Comparison of ENCODE assay signal across 9 mouse cellular contexts in the genomic region with DNA sequence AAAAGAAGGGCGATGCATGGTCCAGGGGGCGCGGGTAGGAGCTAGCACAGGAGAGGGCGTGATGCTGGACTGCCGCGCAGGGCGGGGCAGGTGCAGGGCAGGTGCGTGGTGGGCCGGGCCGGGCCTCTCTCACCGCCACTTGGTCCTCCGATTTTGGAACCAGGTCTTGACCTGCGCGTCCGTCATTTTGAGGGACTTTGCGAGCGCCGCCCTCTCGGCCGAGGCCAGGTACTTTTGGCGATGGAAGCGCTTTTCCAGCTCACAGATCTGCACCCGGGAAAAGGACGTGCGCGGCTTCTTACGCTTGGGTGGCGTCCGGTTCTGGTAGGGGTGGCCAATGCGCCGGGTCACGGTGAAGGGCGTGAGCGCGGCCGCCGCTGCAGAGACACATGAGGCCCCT. TPM values are rescaled to one million over a fixed set of nuclear protein-coding genes. Genes with fewer than 3 reads are reported as not detected.
DNase-seq lines count a peak whose midpoint lies in the region; ATAC-seq lines count a peak whose summit lies in the region.
"Had no signal": no experiment of that assay in that cellular context is flagged by ENCODE, and none has a peak within 500 bp of the region (broad histone marks: within the 10 kb centered on the region; RNA-seq: fewer than 3 reads in every experiment).

No protein-coding gene starts in this region.

- H3K36me3 ChIP-seq in forebrain, embryonic 10.5 days (replicated peaks), result no peaks in the 10 kb centered on the region
- no peaks in the 10 kb centered on the region for H3K36me3 ChIP-seq in forebrain, embryonic 14.5 days (ENCODE audit: control insufficient read depth, insufficient read depth, low read length)
- H3K36me3 ChIP-seq in midbrain, embryonic 10.5 days, result no peaks in the 10 kb centered on the region
- no peaks in the 10 kb centered on the region for H3K36me3 ChIP-seq in midbrain, embryonic 15.5 days (replicated peaks)
- no peaks in the 10 kb centered on the region for H3K36me3 ChIP-seq in hindbrain, embryonic 12.5 days
- H3K36me3 ChIP-seq in neural tube, embryonic 15.5 days, result no peaks in the 10 kb centered on the region

- peaks cover 6% of the 10 kb centered on the region for H3K9me3 ChIP-seq in forebrain, embryonic 10.5 days
- H3K9me3 ChIP-seq in forebrain, embryonic 14.5 days (replicated peaks; ENCODE audit: control insufficient read depth, low read length), result no peaks in the 10 kb centered on the region; the same call in 1 of the 2 replicates
- peaks cover 8% of the 10 kb centered on the region for H3K9me3 ChIP-seq in midbrain, embryonic 10.5 days (replicated peaks)
- no peaks in the 10 kb centered on the region for H3K9me3 ChIP-seq in midbrain, embryonic 15.5 days
- 0 out of 2 replicates have a peak, but pooled peaks cover 4% of the 10 kb centered on the region for H3K9me3 ChIP-seq in hindbrain, embryonic 12.5 days (replicated peaks)
- no peaks in the 10 kb centered on the region for H3K9me3 ChIP-seq in neural tube, embryonic 15.5 days (replicated peaks)

- no peak for ATAC-seq in forebrain, embryonic 14.5 days
- no peak for ATAC-seq in midbrain, embryonic 15.5 days (replicated peaks)
- ATAC-seq in hindbrain, embryonic 12.5 days (ENCODE audit: low FRiP score), result no peak
- no peak for ATAC-seq in neural tube, embryonic 15.5 days (ENCODE audit: low FRiP score)

- peak overlapping the region; percentile 50 for H3K4me3 ChIP-seq in forebrain, embryonic 10.5 days
- H3K4me3 ChIP-seq in forebrain, embryonic 14.5 days (ENCODE audit: low read depth, low read length), result no peak overlapping the region
- peak overlapping the region; percentile 55 for H3K4me3 ChIP-seq in midbrain, embryonic 10.5 days
- H3K4me3 ChIP-seq in midbrain, embryonic 15.5 days, result no peak overlapping the region; the same call in 1 of the 2 replicates
- H3K4me3 ChIP-seq in hindbrain, embryonic 12.5 days, result peak overlapping the region; percentile 39
- peak overlapping the region; percentile 47 for H3K4me3 ChIP-seq in neural tube, embryonic 15.5 days (replicated peaks)

- H3K27ac ChIP-seq in forebrain, embryonic 10.5 days, result no peak overlapping the region
- H3K27ac ChIP-seq in forebrain, embryonic 14.5 days (ENCODE audit: low read depth, low read length), result no peak overlapping the region
- no peak overlapping the region; the same call in 1 of the 2 replicates for H3K27ac ChIP-seq in midbrain, embryonic 10.5 days (replicated peaks)
- H3K27ac ChIP-seq in midbrain, embryonic 15.5 days, result no peak overlapping the region
- peak overlapping the region; percentile 79 for H3K27ac ChIP-seq in hindbrain, embryonic 12.5 days
- H3K27ac ChIP-seq in neural tube, embryonic 15.5 days (replicated peaks), result peak overlapping the region; percentile 90

- WGBS in forebrain, embryonic 10.5 days, result under 1% methylated on average over 37 of the region's 37 CpGs
- WGBS in forebrain, embryonic 14.5 days, result 2% methylated on average over 37 of the region's 37 CpGs
- WGBS in midbrain, embryonic 10.5 days, result under 1% methylated on average over 37 of the region's 37 CpGs
- WGBS in midbrain, embryonic 15.5 days, result 1% methylated on average over 37 of the region's 37 CpGs
- WGBS in hindbrain, embryonic 12.5 days, result under 1% methylated on average over 37 of the region's 37 CpGs
- under 1% methylated on average over 37 of the region's 37 CpGs for WGBS in neural tube, embryonic 15.5 days

- peak; percentile 49 for DNase-seq in forebrain, embryonic 10.5 days (ENCODE audit: extremely low spot score, low spot score)
- DNase-seq in forebrain, embryonic 14.5 days (ENCODE audit: low spot score), result no peak
- peak; percentile 51 for DNase-seq in midbrain, embryonic 10.5 days (ENCODE audit: low spot score)
- DNase-seq in right cerebral cortex, postnatal 4 days, result no peak
- DNase-seq in left cerebral cortex, adult 9 months (ENCODE audit: low spot score in 2 of 2), result no peak
- DNase-seq: lung, postnatal 36 days had no signal

- peaks cover 100% of the 10 kb centered on the region for H3K27me3 ChIP-seq in forebrain, embryonic 10.5 days (ENCODE audit: poor library complexity, severe bottlenecking)
- H3K27me3 ChIP-seq in forebrain, embryonic 14.5 days (replicated peaks; ENCODE audit: control insufficient read depth, insufficient read depth, low read length), result peaks cover 84% of the 10 kb centered on the region
- H3K27me3 ChIP-seq in midbrain, embryonic 10.5 days (ENCODE audit: low read depth, poor library complexity, severe bottlenecking), result peaks cover 100% of the 10 kb centered on the region
- peaks cover 80% of the 10 kb centered on the region for H3K27me3 ChIP-seq in midbrain, embryonic 15.5 days (replicated peaks)
- H3K27me3 ChIP-seq in hindbrain, embryonic 12.5 days, result peaks cover 91% of the 10 kb centered on the region
- peaks cover 64% of the 10 kb centered on the region for H3K27me3 ChIP-seq in neural tube, embryonic 15.5 days (replicated peaks)

- no peak overlapping the region for H3K9ac ChIP-seq in forebrain, embryonic 14.5 days (ENCODE audit: low read length)
- no peak overlapping the region for H3K9ac ChIP-seq in midbrain, embryonic 15.5 days
- peak overlapping the region; percentile 63 for H3K9ac ChIP-seq in hindbrain, embryonic 12.5 days
- H3K9ac ChIP-seq in neural tube, embryonic 15.5 days (replicated peaks), result peak overlapping the region; percentile 53

- H3K4me1 ChIP-seq in forebrain, embryonic 10.5 days, result peaks cover 63% of the 10 kb centered on the region
- peaks cover 17% of the 10 kb centered on the region for H3K4me1 ChIP-seq in forebrain, embryonic 14.5 days (ENCODE audit: control insufficient read depth, insufficient read depth, low read length)
- H3K4me1 ChIP-seq in midbrain, embryonic 10.5 days, result peaks cover 59% of the 10 kb centered on the region
- peaks cover 30% of the 10 kb centered on the region for H3K4me1 ChIP-seq in midbrain, embryonic 15.5 days
- H3K4me1 ChIP-seq in hindbrain, embryonic 12.5 days, result peaks cover 42% of the 10 kb centered on the region
- H3K4me1 ChIP-seq in neural tube, embryonic 15.5 days, result peaks cover 38% of the 10 kb centered on the region

- H3K4me2 ChIP-seq in forebrain, embryonic 14.5 days (ENCODE audit: low read length), result no peak overlapping the region
- H3K4me2 ChIP-seq in midbrain, embryonic 15.5 days, result no peak overlapping the region
- peak overlapping the region; percentile 57; the same call in 1 of the 2 replicates for H3K4me2 ChIP-seq in hindbrain, embryonic 12.5 days (replicated peaks)
- peak overlapping the region; percentile 56 for H3K4me2 ChIP-seq in neural tube, embryonic 15.5 days

RNA-seq across cellular contexts. Expression of a gene that starts 1.1 kb away (rescaled TPM):
- polyA plus RNA-seq in forebrain, embryonic 10.5 days (2016; fragmentation: Nextera tagmentation; extraction: Ambion mirVana), result not detected in 2 replicates
- polyA plus RNA-seq in forebrain, embryonic 14.5 days (2014; fragmentation: Nextera tagmentation; extraction: Ambion mirVana), result not detected in 2 replicates
- polyA plus RNA-seq in midbrain, embryonic 10.5 days (2016; fragmentation: Nextera tagmentation; extraction: Ambion mirVana), result 2.0 and 3.3 TPM in 2 replicates
- polyA plus RNA-seq in midbrain, embryonic 15.5 days (2015; fragmentation: Nextera tagmentation; extraction: Ambion mirVana), result 1.1 and 3.2 TPM in 2 replicates
- polyA plus RNA-seq in hindbrain, embryonic 12.5 days (2016; fragmentation: Nextera tagmentation; extraction: Ambion mirVana), result 29.8 and 33.8 TPM in 2 replicates
- 20.3 and 23.2 TPM in 2 replicates for polyA plus RNA-seq in neural tube, embryonic 15.5 days (2015; fragmentation: Nextera tagmentation; extraction: Ambion mirVana)

RNA-seq across cellular contexts. Expression of a gene that starts 39.3 kb away (rescaled TPM):
- 1,478 and 1,686 TPM in 2 replicates for polyA plus RNA-seq in forebrain, embryonic 10.5 days (2016; fragmentation: Nextera tagmentation; extraction: Ambion mirVana)
- 506 and 646 TPM in 2 replicates for polyA plus RNA-seq in forebrain, embryonic 14.5 days (2014; fragmentation: Nextera tagmentation; extraction: Ambion mirVana)
- polyA plus RNA-seq in midbrain, embryonic 10.5 days (2016; fragmentation: Nextera tagmentation; extraction: Ambion mirVana), result 1,028 and 1,324 TPM in 2 replicates
- 375 and 382 TPM in 2 replicates for polyA plus RNA-seq in midbrain, embryonic 15.5 days (2015; fragmentation: Nextera tagmentation; extraction: Ambion mirVana)
- polyA plus RNA-seq in hindbrain, embryonic 12.5 days (2016; fragmentation: Nextera tagmentation; extraction: Ambion mirVana), result 615 and 624 TPM in 2 replicates
- 369 and 576 TPM in 2 replicates for polyA plus RNA-seq in neural tube, embryonic 15.5 days (2015; fragmentation: Nextera tagmentation; extraction: Ambion mirVana)

RNA-seq across cellular contexts. Expression of a gene that starts 55.1 kb away (rescaled TPM):
- 3.6 and 3.8 TPM in 2 replicates for polyA plus RNA-seq in forebrain, embryonic 10.5 days (2016; fragmentation: Nextera tagmentation; extraction: Ambion mirVana)
- 3.9 and 4.8 TPM in 2 replicates for polyA plus RNA-seq in forebrain, embryonic 14.5 days (2014; fragmentation: Nextera tagmentation; extraction: Ambion mirVana)
- 6.5 and 8.8 TPM in 2 replicates for polyA plus RNA-seq in midbrain, embryonic 10.5 days (2016; fragmentation: Nextera tagmentation; extraction: Ambion mirVana)
- 3.8 and 5.0 TPM in 2 replicates for polyA plus RNA-seq in midbrain, embryonic 15.5 days (2015; fragmentation: Nextera tagmentation; extraction: Ambion mirVana)
- polyA plus RNA-seq in hindbrain, embryonic 12.5 days (2016; fragmentation: Nextera tagmentation; extraction: Ambion mirVana), result 9.8 and 10.7 TPM in 2 replicates
- 9.2 and 9.7 TPM in 2 replicates for polyA plus RNA-seq in neural tube, embryonic 15.5 days (2015; fragmentation: Nextera tagmentation; extraction: Ambion mirVana)

Comparison
In these comparisons a context has a peak if more than half of its experiments do, and no peak if none do; other contexts are left out.
1. DNase-seq: peak in forebrain, embryonic 10.5 days (single experiment) and midbrain, embryonic 10.5 days (single experiment); none in forebrain, embryonic 14.5 days (single experiment), right cerebral cortex, postnatal 4 days (single experiment) and left cerebral cortex, adult 9 months (0 of 2).
2. H3K4me3 ChIP-seq: peak in forebrain, embryonic 10.5 days (single experiment), midbrain, embryonic 10.5 days (single experiment), hindbrain, embryonic 12.5 days (single experiment) and neural tube, embryonic 15.5 days (single experiment); none in forebrain, embryonic 14.5 days (single experiment) and midbrain, embryonic 15.5 days (single experiment).
3. H3K27ac ChIP-seq: peak in hindbrain, embryonic 12.5 days (single experiment) and neural tube, embryonic 15.5 days (single experiment); none in forebrain, embryonic 10.5 days (single experiment), forebrain, embryonic 14.5 days (single experiment), midbrain, embryonic 10.5 days (single experiment) and midbrain, embryonic 15.5 days (single experiment).
4. H3K4me2 ChIP-seq: peak in hindbrain, embryonic 12.5 days (single experiment) and neural tube, embryonic 15.5 days (single experiment); none in forebrain, embryonic 14.5 days (single experiment) and midbrain, embryonic 15.5 days (single experiment).
5. H3K9ac ChIP-seq: peak in hindbrain, embryonic 12.5 days (single experiment) and neural tube, embryonic 15.5 days (single experiment); none in forebrain, embryonic 14.5 days (single experiment) and midbrain, embryonic 15.5 days (single experiment).